Mouse (Mus musculus) heart, embryonic 16.5 days (tissue): Measurements from ENCODE around the gene Myh3. TPM values are rescaled to one million over a fixed set of nuclear protein-coding genes. Genes with fewer than 3 reads are reported as not detected.
A peak's percentile ranks its signal among the peaks of the same experiment; 100 is the strongest.

Source experiments
- ATAC-seq: fragments of 200-750 bp; cut with Nextera tagmentation; replicated peaks from 2 replicates; pipeline ENCODE4 v1.8.0; 2017; ENCODE audit warnings: moderate number of reproducible peaks; ENCODE audit not compliant: insufficient read depth, low FRiP score; ENCODE audit errors: extremely low read depth
- H3K27ac ChIP-seq: fragments of 300-500 bp; sonication (generic); 2 replicates; pipeline ENCODE4 v1.5.1; 2014; ENCODE audit warnings: mild to moderate bottlenecking, low read length, control low read depth, moderate library complexity
- H3K27me3 ChIP-seq: fragments of 300-500 bp; sonication (generic); 2 replicates; pipeline ENCODE4 v1.6.1; 2014; ENCODE audit warnings: low read length, mixed read lengths; ENCODE audit not compliant: control insufficient read depth, insufficient read depth
- H3K36me3 ChIP-seq: fragments of 300-500 bp; sonication (generic); 2 replicates; pipeline ENCODE4 v1.6.1; 2014; ENCODE audit not compliant: control insufficient read depth, insufficient read depth
- H3K4me1 ChIP-seq: fragments of 300-500 bp; sonication (generic); 2 replicates; pipeline ENCODE4 v1.6.1; 2014; ENCODE audit warnings: low read length, mixed read lengths; ENCODE audit not compliant: control insufficient read depth, insufficient read depth
- H3K4me2 ChIP-seq: fragments of 300-500 bp; sonication (generic); 2 replicates; pipeline ENCODE4 v1.6.1; 2014; ENCODE audit warnings: low read depth, mild to moderate bottlenecking, control low read depth, low read length
- H3K4me3 ChIP-seq: fragments of 300-500 bp; sonication (generic); 2 replicates; pipeline ENCODE4 v1.5.1; 2014; ENCODE audit warnings: mild to moderate bottlenecking, control low read depth, low read length
- H3K9ac ChIP-seq: fragments of 300-500 bp; sonication (generic); 2 replicates; pipeline ENCODE4 v1.6.1; 2014; ENCODE audit warnings: low read length, control low read depth
- H3K9me3 ChIP-seq: fragments of 300-500 bp; sonication (generic); replicated peaks from 2 replicates; pipeline ENCODE4 v1.6.1; 2016; ENCODE audit warnings: low read length; ENCODE audit not compliant: control insufficient read depth
- WGBS: fragments of 180-500 bp; shearing (Covaris S2); extraction: QIAGEN DNeasy Blood & Tissue Kit; methylation state at CpG from one replicate; pipeline ENCODE4 v1.1.7; 2014; 5-methylcytosine and 5-hydroxymethylcytosine counted together
- polyA plus RNA-seq: library from polyadenylated mRNA; unstranded; fragments of >200 nt; fragmentation: Nextera tagmentation; extraction: Ambion mirVana; gene quantifications from 2 replicates; pipeline ENCODE4 v1.2.1, GENCODE M21; 2015

The Myh3 gene
- polyA plus RNA-seq, 1 experiment from 2014 or later: 4.5 TPM

DNA sequence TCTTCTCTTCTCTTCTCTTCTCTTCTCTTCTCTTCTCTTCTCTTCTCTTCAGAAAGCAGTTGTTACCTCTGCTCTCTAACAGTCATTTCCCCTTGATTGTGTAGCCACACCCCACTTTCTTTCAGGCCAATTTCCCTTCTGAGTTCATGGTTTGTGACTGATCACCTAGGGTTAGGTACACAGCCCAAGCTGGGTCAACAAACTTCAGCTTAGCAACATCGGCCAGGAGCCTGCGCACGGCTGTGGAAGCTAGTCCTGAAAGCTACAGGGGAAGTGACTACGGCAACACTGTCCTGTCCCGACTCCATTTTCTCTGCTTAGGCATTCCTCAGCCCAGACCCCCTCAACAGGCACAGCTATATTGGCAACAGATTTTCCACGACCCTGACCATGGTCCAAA is 33.1 kb upstream of the Myh3 start:
- no peak for ATAC-seq
- H3K4me2 ChIP-seq: no peak overlapping the region
- H3K27me3 ChIP-seq: no peaks in the 10 kb centered on the region
- no peak overlapping the region for H3K9ac ChIP-seq
- no peak overlapping the region for H3K4me3 ChIP-seq
- H3K27ac ChIP-seq: no peak overlapping the region
- no peaks in the 10 kb centered on the region for H3K9me3 ChIP-seq
- WGBS: 79% methylated on average over 6 of the region's 6 CpGs
- H3K36me3 ChIP-seq: peaks cover 25% of the 10 kb centered on the region
- H3K4me1 ChIP-seq: peaks cover 9% of the 10 kb centered on the region; the same call in 1 of the 2 replicates

DNA sequence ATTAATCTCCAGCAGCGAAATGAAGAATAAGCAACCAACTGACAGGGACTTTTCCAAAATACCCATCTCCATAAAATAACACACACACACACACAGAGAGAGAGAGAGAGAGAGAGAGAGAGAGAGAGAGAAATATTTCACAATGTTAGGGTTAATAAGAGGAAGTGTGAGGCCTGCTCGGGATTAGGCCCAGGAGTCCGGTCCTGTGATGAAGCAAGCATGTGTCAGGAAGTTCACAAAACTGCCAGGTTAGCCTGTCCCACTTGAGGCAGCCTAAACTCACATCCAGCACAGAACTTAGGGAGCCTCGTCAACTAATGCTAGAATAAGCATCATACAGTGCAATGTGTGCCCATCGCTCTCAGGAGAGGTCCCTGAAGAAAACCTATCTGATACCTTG is 30.9 kb upstream of the Myh3 start:
- Histone ChIP-seq H3K9me3 (no peaks in the 10 kb centered on the region), H3K27me3 (no peaks in the 10 kb centered on the region), H3K4me2 (no peak overlapping the region), H3K4me1 (peaks cover 9% of the 10 kb centered on the region), H3K4me3 (no peak overlapping the region), H3K27ac (no peak overlapping the region), H3K9ac (no peak overlapping the region), H3K36me3 (peaks cover 9% of the 10 kb centered on the region; the same call in 1 of the 2 replicates)
- WGBS: 88% methylated on average over 5 of the region's 5 CpGs
- ATAC-seq: no peak

DNA sequence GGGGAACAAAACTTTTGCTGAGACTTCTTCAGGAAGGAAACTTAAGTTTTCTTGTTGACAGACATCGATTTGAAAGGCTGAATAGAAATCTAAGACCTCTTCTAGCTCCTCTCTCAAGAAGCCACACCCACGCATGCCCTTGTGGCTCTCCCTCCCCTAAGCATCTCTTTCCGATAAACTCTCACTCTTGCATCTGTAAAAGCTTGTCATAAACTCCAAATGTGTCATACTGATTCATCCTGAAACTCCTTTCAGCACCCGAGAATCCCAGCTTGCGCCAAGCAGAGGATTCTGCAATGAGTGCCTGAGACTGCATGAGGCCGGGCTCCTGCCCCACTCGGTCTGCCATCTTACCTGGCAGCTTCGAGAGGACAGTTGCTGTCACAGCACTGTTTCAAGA is 29.6 kb upstream of the Myh3 start:
- Histone ChIP-seq H3K9me3 (no peaks in the 10 kb centered on the region), H3K36me3 (peaks cover 9% of the 10 kb centered on the region; the same call in 1 of the 2 replicates), H3K27ac (no peak overlapping the region), H3K4me3 (no peak overlapping the region), H3K4me1 (peaks cover 14% of the 10 kb centered on the region), H3K9ac (no peak overlapping the region), H3K27me3 (no peaks in the 10 kb centered on the region), H3K4me2 (no peak overlapping the region)
- no peak for ATAC-seq
- WGBS: 73% methylated on average over 8 of the region's 8 CpGs

- H3K9me3 ChIP-seq: no peaks in the 10 kb centered on the region
- peaks cover 9% of the 10 kb centered on the region; the same call in 1 of the 2 replicates for H3K36me3 ChIP-seq
- no peaks in the 10 kb centered on the region for H3K27me3 ChIP-seq
- peaks cover 18% of the 10 kb centered on the region for H3K4me1 ChIP-seq
- no peak overlapping the region for H3K9ac ChIP-seq
- H3K4me2 ChIP-seq: no peak overlapping the region
- no peak for ATAC-seq
- 86% methylated on average over 3 of the region's 3 CpGs for WGBS
- H3K4me3 ChIP-seq: no peak overlapping the region
- no peak overlapping the region for H3K27ac ChIP-seq
Measured at GRCm38 (mm10) chr11:67049256-67049655, 28.8 kb upstream of the Myh3 start.

- peak overlapping the region; percentile 78 for H3K4me2 ChIP-seq
- H3K9me3 ChIP-seq: no peaks in the 10 kb centered on the region
- peak overlapping the region; percentile 85 for H3K4me3 ChIP-seq
- H3K4me1 ChIP-seq: peaks cover 18% of the 10 kb centered on the region
- WGBS: 10% methylated on average over 16 of the region's 16 CpGs
- no peaks in the 10 kb centered on the region for H3K27me3 ChIP-seq
- peak overlapping the region; percentile 92 for H3K27ac ChIP-seq
- peaks cover 16% of the 10 kb centered on the region for H3K36me3 ChIP-seq
- no peak; the same call in 1 of the 2 replicates for ATAC-seq
- H3K9ac ChIP-seq: peak overlapping the region; percentile 89
Measured at GRCm38 (mm10) chr11:67051676-67052320, 26.3 kb upstream of the Myh3 start.

DNA sequence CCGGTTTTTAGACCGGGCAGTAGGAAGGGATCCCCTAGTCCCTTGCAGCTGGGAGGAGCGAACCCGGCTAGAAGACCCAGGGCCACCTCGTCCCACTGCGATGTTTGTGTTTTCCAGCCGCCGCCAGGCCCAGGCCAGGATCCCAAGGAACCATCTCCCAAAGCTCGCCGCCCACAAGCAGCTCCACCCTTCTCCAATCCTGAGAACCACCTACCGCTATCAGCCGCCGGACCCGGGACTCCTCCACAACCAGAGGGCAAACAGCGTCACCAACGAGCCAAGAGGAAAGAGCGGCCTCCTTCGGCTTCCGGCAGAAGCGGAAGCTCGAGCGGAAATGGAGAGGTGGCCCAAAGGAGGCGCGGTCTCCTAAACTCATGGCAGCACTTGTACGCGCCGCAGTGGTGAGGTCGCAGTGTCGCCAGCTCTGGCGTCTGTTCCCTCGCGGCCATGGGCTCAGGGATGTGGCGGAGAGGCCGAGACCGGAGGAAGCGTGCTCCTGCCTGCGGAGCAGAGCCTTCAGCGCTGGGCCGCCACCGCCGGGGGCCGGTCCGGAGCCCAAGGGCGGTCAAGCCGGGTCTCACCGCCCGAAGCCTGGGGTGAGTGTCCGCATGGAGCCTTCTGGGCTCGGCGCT is 25.7 kb upstream of the Myh3 start, which contains the start of the genes Adprm and Sco1:
Gene Adprm (minus strand): TSS at position 274 of the 632 bp plus-strand sequence.
Gene Sco1 (plus strand): TSS at position 350 of the 632 bp plus-strand sequence.
- H3K9ac ChIP-seq: peak within 1 kb of the TSS; percentile 89
- H3K27ac ChIP-seq: peak within 1 kb of the TSS; percentile 92
- no peaks in the 10 kb centered on the region for H3K27me3 ChIP-seq
- ATAC-seq: peak; percentile 94
- peaks cover 17% of the 10 kb centered on the region for H3K36me3 ChIP-seq
- WGBS: under 1% methylated on average over 50 of the region's 50 CpGs
- H3K4me2 ChIP-seq: peak within 1 kb of the TSS; percentile 78
- no peaks in the 10 kb centered on the region for H3K9me3 ChIP-seq
- H3K4me1 ChIP-seq: peaks cover 18% of the 10 kb centered on the region
- H3K4me3 ChIP-seq: peak within 1 kb of the TSS; percentile 85

GRCm38 (mm10) chr11:67054754-67055365 is 23.2 kb upstream of the Myh3 start:
- no peak overlapping the region for H3K4me3 ChIP-seq
- peaks cover 13% of the 10 kb centered on the region for H3K4me1 ChIP-seq
- no peak overlapping the region for H3K27ac ChIP-seq
- ATAC-seq: no peak
- H3K36me3 ChIP-seq: peaks cover 30% of the 10 kb centered on the region
- no peak overlapping the region for H3K9ac ChIP-seq
- no peak overlapping the region for H3K4me2 ChIP-seq
- no peaks in the 10 kb centered on the region for H3K9me3 ChIP-seq
- H3K27me3 ChIP-seq: no peaks in the 10 kb centered on the region
- 86% methylated on average over 8 of the region's 8 CpGs for WGBS

- ATAC-seq: no peak
- H3K27ac ChIP-seq: no peak overlapping the region
- no peak overlapping the region for H3K4me2 ChIP-seq
- H3K4me3 ChIP-seq: no peak overlapping the region
- no peaks in the 10 kb centered on the region for H3K9me3 ChIP-seq
- no peak overlapping the region for H3K9ac ChIP-seq
- H3K36me3 ChIP-seq: peaks cover 42% of the 10 kb centered on the region
- H3K4me1 ChIP-seq: no peaks in the 10 kb centered on the region
- 98% methylated on average over 2 of the region's 2 CpGs for WGBS
- no peaks in the 10 kb centered on the region for H3K27me3 ChIP-seq
Measured at GRCm38 (mm10) chr11:67061311-67061710, 16.8 kb upstream of the Myh3 start.

- WGBS: 76% methylated on average over 3 of the region's 3 CpGs
- peaks cover 35% of the 10 kb centered on the region for H3K36me3 ChIP-seq
Measured at GRCm38 (mm10) chr11:67062726-67063125, 15.4 kb upstream of the Myh3 start.

More at GRCm38 (mm10) chr11:67062726-67063125, 15.4 kb upstream of the Myh3 start:
- no peak for ATAC-seq
- Histone ChIP-seq H3K27ac (no peak overlapping the region), H3K4me2 (no peak overlapping the region), H3K27me3 (no peaks in the 10 kb centered on the region), H3K4me3 (no peak overlapping the region), H3K4me1 (no peaks in the 10 kb centered on the region), H3K9ac (no peak overlapping the region), H3K9me3 (no peaks in the 10 kb centered on the region)
